Mouse (Mus musculus) adrenal gland, adult (tissue): ENCODE measurements around the gene Trpc4ap.

Experiments
- DNase-seq, 2 experiments: peaks; one replicate each; pipeline ENCODE4 v3.0.0; 2022 to 2023; ENCODE audit warnings: low spot score in 1 of 2; ENCODE audit not compliant: inconsistent age in 2 of 2

Trpc4ap gene

DNA sequence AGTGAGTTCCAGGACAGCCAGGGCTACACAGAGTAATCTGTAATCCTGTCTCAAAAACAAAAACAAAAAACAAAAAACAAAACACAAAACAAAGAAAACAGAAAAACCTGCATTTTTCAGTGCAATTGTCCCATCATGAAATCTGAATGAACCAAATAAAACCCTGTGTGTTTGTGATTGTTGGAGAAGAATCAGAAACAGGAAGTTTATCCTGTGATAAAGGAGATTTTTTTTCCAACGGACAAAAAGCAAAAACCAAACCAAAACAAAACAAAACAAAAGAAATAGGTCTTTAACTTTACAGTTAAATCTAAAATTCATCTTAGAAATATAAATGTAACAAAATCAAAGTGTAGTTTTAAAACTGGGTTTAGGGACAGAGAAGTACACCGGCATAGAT, 2.4 kb upstream of the Trpc4ap start:
- DNase-seq, result no peak

DNA sequence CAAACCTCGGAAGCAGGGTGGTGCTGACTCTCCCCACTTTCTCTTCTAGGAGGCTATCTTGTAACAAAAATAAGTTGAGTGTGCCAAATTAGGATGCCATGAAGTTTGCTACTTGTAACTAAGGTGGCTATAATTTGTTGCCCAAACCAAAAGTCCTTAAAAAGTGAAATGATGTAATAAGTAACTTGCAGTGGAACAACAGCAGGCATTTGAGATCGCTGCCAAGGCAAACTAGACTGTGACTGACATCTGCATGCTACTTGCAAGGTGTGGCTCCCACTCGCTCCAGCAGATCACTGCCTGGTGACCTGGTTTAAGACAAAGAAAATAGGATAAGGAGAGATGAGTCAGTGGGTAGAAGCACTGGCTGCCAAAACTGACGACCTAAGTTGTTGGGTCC, 952 bp upstream of the Trpc4ap start:
- DNase-seq, result no peak

DNA sequence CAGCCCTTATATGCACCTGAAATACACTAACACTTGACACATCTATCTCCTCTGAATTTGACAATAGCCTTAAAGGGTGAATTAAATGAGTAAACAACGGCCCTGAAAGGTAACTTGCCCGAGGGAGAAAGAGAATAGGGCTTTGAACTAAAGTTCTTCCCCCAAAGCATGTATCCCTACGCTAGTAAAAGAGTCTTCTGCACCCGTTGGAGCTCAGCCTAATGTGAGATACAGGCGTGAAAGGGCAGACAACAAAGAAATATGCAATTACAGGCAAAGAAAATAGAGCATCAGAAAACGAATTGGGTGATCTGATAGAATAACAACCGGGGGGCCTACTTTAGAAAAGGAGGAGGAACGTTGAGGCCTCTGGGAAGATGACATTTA, 855 bp downstream of the Trpc4ap start:
- DNase-seq, result peak in 1 of 2 experiments; percentile 73

DNA sequence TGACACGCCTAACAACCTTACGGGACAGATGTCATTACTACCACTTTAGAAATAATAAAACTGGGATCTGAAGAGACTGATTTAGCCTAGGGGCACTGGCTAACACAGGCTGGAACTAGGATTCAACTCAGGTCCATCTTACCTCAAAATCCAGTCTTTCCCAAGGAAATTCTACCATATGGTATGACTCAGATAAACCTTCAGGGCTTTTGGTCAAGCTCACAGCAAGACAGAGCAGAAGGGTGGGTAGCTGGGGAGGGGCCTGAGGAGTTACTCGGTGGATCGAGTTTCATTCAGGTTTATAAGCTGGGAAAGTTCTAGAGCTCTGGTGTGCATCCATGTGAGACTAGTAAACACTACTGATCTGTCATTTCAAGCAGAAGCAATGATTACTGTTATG, 3.0 kb downstream of the Trpc4ap start:
- no peak for DNase-seq

DNA sequence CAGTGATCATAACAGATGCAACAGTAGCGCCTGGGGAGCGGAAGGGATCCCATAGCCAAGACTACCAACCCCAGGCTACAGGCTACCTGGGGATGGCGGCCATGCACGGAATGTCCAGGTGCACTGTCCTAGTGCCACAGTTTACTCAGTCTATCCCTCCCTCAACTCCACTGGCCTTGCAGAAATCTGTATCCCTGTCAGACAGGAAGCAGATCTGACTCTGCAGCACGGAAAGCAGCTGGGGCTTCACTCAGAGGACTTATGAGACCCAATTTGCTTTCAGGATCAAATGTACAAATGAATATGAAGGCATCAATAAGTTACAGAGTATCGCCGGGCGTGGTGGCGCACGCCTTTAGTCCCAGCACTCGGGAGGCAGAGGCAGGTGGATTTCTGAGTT, 4.4 kb downstream of the Trpc4ap start:
- DNase-seq, result no peak

DNA sequence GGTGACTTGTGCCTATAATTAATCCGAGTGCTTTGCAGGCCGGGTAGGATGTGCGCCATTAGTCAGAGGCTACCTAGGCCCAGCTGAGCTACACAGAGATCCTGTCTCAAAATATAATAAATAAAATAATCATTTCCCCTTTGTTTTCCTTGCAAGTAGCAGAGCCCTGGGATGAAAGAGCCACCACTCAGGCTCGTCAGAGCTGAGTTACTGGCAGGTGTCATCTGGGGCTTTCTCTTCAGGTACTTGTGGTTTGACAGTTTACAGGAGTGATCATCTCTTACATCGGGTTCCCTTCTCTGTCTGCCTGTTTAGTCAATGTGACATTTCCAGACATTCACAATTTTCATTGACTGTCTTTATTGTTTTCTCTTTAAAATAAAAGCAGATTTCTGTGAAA, 5.6 kb downstream of the Trpc4ap start:
- DNase-seq, result no peak

DNA sequence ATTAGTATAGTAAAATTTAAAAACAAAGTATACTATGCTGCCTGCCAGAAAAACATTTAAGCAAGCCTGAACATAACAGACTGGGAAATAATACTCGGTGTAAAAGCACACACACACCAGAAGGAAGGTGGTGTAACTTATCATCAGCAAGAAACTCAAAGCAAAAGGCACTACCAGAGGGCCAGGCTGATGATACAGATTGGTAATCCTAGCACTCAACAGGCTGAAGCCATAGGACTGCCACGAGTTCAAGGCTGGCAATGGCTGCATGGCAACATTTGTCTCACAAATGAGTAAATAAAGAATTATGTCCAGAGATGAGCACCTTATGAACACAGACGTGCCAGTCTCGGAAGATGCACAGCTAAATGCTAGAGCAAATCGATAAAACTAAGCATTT, 8.4 kb downstream of the Trpc4ap start:
- no peak for DNase-seq

DNA sequence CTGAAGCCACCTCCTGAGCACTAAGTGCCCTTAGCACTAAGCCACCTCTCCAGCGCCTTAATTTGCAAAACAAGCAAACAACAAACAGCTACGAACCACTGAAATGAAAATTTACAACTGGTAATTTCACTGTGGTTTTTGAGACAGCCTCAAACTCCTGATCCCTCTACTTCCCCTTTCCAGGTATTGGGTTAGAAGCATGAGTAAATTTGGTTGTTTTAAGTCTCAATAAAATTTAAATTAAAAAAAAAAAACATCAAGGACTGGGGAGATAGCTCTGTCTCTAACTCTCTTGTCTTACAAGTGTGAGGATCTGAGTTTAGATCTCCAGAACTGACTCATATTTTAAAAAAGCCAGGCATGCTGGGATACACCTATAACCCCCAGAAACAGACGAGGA, 9.0 kb downstream of the Trpc4ap start:
- no peak for DNase-seq

DNA sequence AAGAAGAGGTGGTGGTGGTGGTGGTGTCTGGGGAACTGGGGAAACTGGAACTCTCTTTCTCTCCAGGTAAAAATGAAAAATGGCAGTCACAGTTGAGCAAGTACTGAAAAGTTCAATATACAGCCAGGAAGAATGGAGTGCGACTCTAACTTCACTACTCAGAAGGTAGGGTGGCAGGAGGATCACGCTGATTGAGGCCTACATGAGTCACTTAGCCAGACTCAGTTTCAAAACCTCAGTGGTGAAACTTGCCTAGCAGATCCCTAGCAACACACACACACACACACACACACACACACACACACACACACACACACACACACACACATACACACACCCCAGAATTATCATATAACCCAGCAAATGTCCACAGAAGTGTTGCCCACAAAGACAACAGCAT, 10.3 kb downstream of the Trpc4ap start:
- DNase-seq, result peak in 1 of 2 experiments; percentile 56

DNA sequence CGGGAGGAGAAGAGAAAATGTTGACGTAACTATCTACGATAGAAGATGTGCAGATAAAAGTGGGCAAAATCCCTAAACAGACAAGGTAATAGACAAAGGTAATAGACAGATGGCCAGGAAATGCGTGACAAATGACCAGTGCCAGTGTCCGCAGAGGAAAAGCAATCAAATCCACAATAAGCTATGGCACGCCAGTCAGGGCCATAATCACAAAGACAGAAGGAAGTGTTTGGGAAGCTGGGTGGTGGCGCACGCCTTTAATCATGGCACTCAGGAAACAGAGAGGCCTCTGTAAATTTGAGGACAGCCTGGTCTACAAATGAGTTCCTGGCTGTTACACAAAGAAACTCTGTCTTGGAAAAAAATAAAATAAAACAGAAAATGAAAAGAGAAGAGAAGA, 11.0 kb downstream of the Trpc4ap start:
- DNase-seq, result no peak

DNA sequence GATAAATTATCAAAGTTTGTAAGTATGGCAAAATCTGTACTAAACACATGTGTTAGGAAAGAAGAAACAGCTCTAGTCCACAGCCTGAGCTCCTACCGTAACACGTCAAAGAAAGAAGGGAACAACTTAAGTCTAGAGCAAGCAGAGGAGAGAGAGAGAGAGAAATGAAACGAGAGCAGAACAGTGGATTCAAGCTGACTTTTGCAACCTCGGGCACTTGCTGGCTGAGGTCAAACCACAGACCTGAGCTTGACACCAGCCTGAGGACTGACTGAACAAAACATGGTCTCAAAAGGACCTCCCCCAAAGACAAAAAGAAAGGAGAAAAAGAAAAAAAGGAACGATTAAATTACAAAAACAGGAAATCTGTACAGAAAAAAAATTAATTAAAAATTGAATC, 11.6 kb downstream of the Trpc4ap start:
- DNase-seq, result no peak

DNA sequence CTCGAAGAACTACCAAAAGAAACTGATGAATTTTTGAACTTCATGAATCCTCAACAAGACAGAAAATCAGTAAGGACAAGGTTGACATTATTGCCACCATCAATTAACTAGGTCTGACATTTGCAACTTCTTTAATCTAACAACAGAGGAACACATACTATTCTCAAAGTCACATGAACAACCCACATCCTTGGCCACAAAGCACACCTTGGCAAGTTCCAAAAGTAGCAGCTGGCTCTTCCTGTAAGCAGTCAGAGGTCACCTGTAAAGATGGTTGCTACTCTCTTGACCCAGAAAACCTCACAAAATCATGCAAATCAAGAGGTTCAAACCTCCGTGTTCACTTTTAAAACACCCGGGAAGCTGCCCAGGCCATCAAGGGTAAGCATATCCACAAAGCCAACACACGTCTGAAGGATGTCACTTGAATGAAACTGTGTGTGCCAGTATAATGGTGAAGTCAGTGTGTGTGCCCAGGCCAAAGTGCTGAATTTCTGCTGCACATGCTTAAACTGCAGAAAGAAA, 12.5 kb downstream of the Trpc4ap start:
- DNase-seq, result no peak

DNA sequence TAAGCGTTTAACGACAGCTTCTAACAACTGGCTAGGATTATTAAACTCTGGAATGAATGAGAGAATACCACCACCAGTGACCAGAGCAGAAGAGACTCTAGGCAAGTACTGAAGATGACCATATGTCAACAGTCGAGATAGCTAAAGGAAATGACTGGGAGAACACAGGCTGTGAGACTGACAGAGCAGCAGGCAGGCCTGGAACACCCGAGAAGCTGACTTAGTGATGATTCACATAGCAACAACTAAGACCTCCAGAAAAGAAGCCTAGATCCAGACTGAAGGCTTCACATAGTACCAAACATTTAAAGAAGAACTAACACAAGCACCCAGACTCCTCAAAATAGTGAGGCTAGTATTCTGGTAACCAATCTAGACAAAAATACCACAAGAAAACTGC, 17.1 kb downstream of the Trpc4ap start:
- DNase-seq, result peak in 1 of 2 experiments; percentile 57

DNA sequence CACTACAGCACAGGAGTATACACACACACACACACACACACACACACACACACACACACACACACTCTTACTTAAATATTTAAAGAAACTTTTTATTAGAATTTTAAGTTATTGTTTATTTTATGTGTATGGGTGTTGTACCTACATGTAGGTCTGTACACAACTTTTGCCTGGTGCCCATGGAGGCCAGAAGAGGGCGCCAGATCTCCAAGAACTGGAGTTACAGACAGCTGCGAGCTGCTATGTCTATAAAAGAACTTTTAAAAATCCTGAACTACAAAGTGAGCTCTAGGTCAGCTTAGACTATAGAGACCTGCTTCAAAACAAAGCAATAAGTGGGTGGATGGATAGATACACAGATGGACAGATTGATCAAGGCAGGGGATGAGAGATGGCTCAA, 18.6 kb downstream of the Trpc4ap start:
- peak; percentile 76 to 89 for DNase-seq

DNA sequence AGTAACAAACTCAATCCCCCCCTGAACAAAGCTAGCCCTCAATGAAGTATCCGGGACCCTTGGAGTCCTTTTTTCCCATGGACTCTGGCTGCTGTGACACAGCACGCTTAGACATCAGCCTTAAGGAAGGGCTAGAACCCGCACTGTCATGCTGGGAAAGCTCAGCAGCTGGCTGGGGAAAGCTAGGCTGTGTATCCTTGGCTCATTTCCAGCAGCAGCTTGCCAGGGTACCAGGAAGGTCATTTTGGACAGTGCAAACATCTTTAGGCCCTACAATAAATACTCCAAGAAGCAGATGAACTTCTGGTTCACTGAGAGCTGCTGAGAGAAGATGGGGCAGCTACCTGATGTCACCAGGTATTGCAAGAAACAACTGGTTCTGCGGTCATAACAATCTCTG, 20.9 kb downstream of the Trpc4ap start:
- peak; percentile 65 to 86 for DNase-seq

DNA sequence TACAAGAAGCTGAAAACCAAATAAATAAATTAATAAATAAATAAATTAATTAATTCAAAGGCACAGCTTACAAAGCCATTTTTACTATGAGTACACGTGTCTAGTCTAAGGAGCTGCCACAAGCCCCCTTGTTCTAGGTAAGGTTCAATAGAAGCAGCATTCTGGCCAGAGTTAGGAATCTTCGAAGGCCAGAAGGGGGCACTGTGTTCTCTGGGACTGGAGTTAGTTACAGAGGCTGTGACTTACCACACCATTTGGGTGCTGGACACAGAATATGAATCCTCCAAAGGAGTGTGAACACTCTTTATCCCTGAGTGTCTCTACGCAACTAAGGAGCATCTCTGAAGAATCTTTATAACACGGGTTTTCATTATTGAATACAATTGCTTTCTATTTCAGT, 23.7 kb downstream of the Trpc4ap start:
- peak in 1 of 2 experiments; percentile 63 for DNase-seq

DNA sequence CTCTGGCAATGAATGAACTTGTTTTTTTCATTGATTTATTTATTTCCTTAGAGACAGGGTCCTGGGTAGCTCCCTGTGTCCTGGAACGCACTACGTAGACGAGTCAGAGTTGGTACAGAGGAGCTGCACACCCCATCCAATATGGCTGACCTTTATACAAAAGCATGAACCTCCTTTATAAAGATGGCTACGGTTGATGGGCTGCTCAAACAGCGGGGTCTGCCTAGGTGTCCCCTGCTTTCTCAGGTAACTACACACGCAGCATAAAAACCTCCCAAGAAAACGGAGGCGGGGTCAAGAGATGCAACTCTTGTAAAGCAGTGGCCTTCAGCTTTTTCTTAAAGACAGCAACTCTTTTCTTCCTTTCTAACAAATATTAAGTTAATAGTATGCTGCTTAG, 24.3 kb downstream of the Trpc4ap start:
- DNase-seq, result no peak

DNA sequence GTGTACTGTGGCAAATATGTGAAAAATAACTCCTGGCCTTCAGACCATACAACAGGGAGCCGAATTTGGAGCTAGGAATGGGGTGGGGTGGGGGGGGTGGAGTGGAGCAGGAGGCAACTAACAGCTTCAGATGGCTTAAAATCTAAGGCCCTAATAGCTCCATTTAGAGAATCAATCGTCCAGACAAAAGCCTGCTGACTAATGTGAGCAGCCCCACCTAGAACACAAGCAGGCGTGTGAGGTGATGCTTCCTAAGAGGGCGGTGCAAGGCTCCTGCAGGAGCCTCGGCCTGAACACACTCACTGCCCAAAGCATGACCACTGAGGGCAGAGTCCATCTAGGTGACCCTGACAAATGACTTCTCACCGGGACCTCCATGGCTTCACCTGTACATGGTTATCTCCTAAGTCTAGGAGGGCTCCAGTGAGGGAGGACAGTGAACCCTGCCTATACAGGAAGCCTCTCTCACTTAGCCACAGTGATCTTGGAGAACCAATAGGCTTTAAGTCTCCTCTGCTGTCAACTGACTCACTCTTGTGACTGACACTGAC, 28.2 kb downstream of the Trpc4ap start:
- no peak for DNase-seq

DNA sequence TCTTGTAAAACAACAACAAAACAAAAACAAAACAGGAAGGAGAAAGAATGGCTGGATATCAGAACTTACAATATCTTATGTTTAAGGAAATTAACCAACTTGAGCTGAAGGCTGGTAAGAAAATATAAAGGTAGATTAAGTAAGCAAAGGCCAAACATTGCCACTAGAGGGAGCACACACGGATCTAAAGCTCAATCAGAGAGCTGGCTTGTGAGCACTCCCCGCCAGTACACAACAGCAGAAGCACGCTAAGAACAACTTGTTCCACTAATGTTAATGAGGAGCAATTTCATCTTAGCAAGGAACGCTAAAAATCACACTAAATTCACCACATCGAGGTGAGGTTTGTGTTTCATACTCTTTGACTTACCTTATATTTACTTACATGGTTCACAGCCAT, 29.1 kb downstream of the Trpc4ap start:
- peak; percentile 31 to 83 for DNase-seq

DNA sequence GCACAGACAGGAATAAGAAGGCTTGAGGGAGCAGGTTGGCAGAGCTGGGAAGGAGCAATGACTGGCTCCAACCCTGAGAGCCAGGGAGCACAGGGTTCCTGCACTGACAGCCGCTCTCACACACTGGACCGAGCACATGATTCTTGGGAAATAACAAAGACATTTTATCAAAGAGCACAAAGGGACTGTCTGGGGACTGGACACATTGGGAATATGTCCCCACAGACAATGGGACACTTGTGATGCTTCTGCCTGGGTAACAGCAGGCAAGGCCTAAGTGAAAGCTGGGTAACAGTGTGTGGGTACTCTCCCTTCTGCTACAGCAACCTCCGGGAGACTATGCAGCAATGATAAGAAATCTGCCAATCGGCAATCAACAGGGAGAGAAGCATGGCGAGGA, 29.8 kb downstream of the Trpc4ap start:
- DNase-seq, result no peak

DNA sequence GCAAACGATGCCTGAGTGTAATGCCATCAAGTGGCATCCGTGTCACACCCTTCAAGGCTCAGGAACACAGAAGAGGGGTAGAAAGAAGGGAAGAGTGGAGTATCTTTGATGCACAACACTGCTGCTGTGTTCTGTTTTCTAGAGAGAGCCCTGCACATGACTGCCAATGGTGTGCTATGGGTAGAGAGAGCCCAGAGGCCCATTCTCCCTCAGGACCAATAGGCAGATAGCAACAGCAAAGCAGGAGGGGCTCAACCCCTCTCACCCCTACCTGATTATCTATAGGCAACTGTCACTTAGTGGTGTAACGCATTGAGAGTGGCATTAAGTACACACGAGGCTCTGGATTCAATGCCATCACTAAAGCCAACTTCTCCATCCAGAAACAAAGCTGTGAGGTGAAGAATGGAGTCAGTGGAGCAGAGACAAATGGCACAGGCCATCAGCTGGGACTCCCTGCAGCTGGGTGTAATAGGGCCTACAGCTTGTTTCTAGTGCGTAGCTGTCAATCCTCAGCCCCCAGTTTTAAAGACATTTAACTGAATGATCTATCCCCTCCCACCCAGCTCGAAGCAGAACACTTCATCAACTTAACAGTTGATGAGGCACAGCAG, 36.3 kb downstream of the Trpc4ap start:
- DNase-seq, result no peak

DNA sequence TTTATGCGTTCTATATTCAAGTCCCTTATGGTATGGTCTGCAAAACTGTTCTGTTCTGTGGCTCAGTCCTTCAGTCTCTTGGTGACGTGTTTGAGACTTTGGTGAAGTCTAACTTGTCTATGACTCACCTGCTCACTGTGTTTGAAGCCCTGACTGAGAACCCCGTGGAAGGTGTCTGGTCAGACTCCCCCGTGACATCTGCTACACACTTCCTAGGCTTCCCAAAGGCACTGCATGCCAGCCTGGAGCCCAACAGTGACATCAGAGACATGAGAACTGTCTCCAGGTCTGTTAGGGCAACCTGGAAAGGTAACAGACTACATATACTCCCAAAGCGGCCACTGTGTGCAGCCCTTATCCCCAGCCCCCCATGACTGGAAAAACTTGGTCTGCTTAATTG, 39.6 kb downstream of the Trpc4ap start:
- no peak for DNase-seq

DNA sequence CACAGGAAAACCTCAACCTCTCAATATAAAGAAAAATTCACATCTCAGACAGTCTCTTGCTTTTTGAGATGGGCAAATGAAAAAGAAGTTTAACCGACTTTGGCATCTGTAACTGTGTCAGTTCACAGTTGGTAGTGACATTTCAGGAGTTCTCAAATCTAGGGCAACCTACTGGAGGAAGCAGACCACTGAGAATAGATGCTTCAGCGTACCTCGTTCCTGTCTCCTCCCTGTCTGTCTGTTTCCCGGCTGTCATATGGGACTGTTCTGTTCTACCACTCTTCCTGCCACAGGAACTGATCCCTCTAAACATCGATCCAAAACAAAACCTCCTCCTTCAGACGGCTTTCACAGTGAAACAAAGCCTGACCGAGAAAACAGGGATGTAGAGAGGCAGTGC, 46.4 kb downstream of the Trpc4ap start:
- no peak for DNase-seq
